Mouse (Mus musculus) c-Kit-positive CD71-positive TER-119-positive erythroid progenitor cells, embryonic 14.5 days (primary cell): Measurements from ENCODE around the gene Slc26a10.
"Not testable (repeated sequence)": the region's sequence is repeated elsewhere in the genome, so short reads cannot be mapped to it uniquely, and the experiment has no call there.

Experiments used
- DNase-seq: peaks from one replicate; pipeline ENCODE4 v3.0.0-alpha.2; 2013; ENCODE audit warnings: low spot score

The Slc26a10 gene

DNA sequence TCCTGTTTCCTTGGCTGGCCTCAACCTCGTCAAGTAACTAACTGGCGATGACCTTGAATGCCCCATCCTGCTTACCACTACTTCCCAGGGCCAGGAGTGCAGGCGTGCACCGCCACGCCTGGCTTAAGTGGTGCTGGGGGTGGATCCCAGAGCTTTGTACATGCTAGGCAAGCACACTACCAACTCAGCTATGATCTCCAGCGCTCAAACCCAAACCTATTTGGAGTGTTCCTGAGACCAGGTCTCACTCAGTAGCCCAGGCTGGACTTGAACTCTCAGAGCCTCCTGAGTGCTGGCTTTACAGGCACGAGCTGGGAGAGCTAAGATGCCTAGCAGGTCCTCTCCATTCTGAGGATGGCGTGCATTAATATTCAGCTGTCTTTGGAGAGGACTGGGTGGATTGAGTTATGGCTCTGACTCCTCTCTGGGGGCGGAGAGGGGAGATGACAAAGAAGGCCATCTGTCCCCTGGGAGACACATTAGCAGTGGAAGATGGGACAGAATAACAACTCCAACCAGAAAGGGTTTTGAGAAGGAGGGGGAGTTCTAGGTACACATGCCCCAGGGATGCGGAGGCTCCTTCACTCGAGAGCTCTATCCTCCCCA is 17.2 kb upstream of the Slc26a10 start:
- DNase-seq = no peak

- no peak for DNase-seq
Observed at GRCm38 (mm10) chr10:127197104-127197503, 16.7 kb upstream of the Slc26a10 start.

DNA sequence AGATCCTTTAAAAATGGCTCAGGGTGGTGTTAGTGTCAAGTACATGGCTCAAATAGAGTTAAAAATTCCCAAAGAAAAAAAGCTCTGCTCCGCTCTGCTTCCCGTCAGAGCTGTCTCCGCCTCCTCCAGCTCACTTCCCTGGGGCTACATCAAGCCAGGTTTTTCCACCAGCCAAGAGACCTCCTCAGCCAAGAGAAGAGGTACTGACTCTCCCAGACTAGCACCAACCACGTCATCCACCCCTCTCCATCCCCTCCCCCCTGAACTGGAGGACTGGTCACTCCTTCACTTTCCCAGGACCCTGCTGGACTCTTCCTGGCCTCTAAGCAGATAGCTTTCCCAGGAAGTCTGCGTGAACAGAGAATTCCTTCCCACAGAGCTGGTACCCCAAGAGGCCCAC is 15.9 kb upstream of the Slc26a10 start:
- no peak for DNase-seq

- DNase-seq = no peak
Observed at GRCm38 (mm10) chr10:127195328-127196129, 15.1 kb upstream of the Slc26a10 start, which contains the start of gene Dtx3. Dtx3 (minus strand) TSS chr10:127195728.

DNA sequence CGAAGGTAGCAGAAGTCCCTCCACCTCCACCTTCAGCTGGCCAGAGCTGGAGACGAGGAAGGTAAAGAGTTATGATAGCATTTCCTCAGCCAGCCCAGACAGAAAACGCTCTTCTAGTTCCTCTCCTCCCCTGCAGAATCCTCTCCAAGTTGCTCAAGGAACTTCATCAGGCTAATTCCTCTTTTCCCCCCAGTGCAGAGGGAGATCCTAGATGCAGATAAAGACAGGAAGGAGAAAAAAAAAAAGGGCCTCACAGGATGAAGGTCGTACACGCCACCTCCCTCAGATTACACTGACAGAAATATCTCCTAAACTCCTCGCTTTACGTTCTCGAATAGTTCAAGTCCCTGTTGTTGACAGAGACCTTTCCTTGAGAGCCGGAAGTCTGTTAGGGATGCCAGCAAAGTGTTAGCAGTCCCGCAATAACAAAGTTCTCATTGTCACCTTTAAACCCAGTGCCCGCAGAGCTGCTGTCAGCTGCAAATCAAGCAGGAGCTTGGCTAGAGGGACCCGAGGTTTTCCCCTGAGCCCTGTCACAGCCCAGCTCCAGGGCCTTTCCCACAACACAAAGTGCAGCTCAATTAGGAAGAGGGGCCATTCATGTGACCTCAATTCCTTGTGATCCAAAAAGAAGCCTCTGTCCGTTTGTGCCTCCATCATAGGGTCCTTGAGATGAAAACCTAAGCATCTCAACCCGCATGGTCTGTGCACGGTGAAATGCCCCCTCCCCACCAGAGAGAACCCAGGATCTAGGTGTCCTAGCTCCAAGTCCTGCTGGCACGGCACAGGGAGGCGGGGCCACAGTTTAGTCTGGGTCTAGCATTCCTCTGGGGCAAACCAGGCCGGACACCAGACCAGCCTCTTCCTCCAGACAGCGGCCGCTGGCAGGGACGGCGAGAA is 14.2 kb upstream of the Slc26a10 start:
- no peak for DNase-seq

GRCm38 (mm10) chr10:127193011-127193410 is 12.6 kb upstream of the Slc26a10 start:
- DNase-seq = no peak

DNA sequence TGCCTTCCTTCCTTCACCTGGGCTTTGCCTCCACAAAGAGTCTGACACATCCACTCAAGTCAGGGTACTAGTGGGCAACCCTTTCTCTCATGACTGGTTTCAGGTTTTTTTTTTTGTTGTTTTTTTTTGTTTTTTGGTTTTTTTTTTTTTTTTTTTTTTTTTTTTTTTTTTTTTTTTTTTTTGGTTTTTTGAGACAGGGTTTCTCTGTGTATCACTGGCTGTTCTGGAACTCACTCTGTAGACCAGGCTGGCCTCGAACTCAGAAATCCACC is 11.5 kb upstream of the Slc26a10 start:
- not testable (repeated sequence) for DNase-seq

DNA sequence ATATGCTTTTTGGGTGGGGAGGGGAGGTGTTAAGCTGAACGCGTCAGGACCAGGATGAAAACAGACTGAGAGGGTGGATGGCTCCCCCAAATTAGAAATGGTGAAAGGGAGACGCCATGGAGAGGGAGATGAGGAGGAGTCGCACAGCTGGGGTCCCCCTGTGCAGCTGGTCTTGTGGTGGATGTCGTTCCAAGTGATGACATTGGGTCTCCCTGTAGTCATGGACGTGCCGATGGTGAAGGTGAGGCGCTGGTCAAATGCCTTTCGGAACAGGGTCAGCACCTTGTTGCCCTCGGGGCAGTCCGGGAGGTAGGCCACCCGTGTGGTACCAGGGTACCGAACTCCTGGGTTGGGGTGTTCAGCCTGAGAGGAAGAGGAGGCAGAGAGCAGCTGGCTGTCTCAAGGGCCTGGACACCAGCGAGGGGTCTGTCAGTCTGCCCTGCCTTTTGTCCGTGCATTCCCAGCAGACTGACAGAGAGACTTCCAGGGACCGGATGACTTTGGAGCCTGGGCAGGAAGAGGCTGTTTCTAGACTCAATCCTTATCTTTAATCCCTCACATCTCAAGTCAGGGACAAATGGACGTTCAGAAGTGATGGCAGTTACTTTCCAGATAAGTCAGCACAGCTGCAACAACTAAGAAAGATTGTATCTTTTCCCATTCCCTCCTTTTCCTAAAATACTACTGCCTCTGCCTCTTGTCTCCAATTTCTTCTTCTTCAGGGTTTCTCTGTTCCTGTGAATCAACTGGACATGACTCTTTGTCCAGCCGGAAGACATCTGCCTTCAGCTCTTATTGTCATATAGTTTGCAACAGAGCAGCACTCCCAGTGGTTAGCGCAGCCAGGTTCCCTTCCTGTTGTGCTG is 11.0 kb upstream of the Slc26a10 start:
- DNase-seq = no peak

DNA sequence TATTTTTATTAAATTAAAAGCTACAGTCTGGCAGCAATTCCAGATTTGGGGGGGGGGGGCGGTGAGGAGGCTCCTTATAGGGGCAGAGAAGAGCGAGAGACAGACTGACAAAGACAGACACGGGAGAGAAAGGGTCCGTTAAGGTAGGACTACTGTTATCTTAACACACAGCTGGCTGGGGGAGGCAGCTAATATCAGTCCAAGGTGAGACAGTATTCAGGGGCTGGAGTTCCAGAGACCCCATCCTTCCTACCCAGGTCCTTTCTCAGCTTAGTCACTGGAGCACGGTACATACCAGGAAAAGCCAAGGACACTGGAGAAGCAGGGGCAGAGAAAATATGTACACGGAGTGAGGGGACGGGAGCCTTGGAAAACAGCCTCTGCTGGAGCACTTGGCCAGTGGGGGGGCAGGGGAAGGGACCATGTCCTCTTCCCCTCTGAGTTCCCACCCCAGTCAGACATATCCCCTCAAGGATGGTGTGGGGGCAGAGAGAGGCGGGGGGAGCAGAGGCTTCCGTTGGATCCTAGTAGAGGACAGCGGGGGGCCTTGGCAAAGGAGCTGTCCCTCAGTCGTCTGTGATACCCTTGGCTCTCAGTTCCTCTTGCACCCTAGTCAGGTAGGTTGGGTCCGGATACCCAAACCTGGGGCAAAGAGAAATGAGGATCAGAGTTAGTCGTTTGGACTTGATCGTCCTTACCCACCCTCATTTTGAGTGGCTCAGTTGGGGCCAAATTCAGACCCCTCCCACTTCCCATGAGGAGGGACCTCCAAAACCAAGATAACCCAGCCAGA is 10.1 kb upstream of the Slc26a10 start:
- DNase-seq = no peak

DNA sequence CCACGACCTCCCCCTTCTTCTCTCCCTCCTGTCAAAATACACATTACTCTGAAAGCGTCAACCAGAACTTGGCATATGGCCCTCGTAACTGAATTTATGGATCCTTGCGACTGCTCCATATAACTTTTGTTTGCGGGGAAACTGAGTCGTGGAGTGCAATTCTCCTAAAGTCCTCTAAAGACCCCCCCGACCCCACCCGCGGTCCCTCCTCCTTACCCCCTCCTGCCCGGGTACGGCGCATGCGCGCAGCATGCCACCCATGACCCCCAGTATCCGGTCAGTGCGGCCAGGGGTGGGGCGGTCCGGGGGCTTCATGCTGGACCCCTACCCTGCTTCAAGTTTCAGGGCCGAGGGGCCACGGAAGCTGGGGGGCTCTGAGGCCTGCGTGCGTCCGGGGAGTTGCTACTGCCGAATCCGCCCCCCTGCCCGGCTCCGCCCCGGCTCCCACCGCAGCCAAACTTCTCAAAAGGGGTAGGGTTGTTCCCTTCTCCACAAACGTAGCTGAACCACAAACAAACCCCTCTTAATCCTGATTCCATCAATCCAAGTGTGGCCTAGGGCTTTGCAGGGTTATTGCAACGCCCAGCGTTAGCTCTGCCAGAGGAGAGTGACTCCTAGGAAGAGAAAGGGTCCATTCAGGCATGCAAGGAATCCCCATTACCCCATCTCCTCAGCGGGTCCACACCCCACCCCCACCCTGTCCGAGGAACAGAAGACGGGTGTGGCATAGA is 9.4 kb upstream of the Slc26a10 start, which contains the start of gene Arhgef25:
Gene Arhgef25, minus strand, starts transcription at position 433 of the 731 bp plus-strand sequence.
- DNase-seq = no peak

GRCm38 (mm10) chr10:127189116-127189650 is 8.7 kb upstream of the Slc26a10 start:
- peak; percentile 76 for DNase-seq

- DNase-seq = no peak
Observed at GRCm38 (mm10) chr10:127188465-127189115, 8.1 kb upstream of the Slc26a10 start.

DNA sequence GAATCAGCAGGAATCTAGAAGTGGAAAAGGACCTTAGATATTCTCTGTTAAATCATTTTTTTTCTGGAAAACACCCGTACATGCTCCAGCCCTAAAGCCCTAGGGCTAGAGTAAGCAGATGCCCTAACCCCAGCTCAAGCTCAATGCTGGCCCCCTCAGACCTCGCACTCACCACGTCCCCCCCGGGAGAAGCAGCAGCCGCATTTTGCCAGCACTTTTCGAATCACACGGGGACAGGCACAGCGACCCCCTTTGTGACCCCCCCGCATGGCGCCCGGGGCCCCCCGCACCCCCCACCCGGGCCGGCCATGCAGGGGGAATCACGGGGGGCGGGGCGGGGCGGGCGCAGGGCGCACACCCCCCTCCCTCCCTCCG is 7.6 kb upstream of the Slc26a10 start:
- DNase-seq = no peak

GRCm38 (mm10) chr10:127187371-127188078 is 7.1 kb upstream of the Slc26a10 start:
- DNase-seq = no peak

- DNase-seq = no peak
Observed at GRCm38 (mm10) chr10:127186451-127186850, 6.0 kb upstream of the Slc26a10 start.

DNA sequence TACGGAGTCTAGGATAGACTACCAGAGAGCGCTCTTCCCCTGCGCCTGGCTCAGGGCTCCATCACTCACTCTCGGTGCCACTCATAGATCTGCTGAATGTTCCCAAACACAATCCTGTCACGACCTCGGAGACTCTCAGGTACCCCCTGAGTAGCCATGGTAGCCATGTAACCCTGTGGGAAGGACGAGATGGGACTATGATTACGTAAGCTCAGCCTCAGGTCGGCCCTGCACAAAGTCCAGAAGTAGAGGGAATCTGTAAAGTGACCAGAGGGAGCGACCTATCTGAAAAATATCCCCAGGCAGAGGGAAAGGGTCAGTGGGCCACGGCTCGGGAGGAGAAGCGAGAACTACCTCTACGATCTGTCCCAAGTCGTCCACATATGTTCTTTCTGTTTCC is 5.1 kb upstream of the Slc26a10 start:
- DNase-seq = no peak

DNA sequence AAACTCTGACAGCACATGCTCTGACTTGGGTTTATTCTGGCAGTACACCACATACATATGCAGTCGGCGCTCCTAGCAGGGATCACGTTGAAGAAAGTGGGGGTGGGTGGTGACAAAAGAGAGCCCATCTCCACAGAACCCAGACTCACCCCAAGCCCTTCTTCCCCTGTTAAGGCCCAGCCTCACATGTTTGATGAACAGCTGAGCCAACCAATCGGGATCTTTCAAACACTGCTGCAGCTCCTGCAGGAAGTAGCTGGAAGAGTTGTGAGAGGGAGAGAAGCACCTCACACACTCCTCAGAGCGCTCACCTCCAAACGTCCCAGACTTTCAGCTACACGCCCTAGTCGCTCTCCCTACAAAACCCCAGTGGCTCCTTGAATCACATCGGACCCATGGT is 4.7 kb upstream of the Slc26a10 start:
- DNase-seq = no peak

DNA sequence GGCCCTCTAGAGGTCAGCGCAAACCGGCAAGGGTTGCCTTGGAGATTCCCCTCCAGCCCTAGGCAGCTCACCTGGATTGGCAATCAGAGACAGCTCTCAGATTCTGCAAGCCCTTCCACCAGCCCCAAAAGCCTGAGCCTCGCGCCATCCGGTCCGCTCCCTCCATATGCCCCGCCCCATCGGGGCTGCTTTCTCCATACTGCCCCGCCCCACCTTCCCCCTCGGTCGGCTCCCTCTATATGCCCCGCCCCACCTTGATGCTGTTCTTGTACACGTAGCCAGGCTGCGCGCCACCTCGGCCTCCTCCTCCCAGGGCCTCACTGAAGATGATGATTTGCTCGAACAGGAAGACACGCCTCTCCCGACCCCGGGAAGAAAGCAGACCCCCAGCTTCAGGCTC is 3.3 kb upstream of the Slc26a10 start:
- DNase-seq = no peak

- DNase-seq = no peak
Observed at GRCm38 (mm10) chr10:127182624-127183023, 2.2 kb upstream of the Slc26a10 start.
